Mouse (Mus musculus): ENCODE results near the gene Adgrg3.

- TF ChIP-seq POLR2A (IDR thresholded peaks at IDR 0.05; ENCODE audit: low read depth, low read length), result no peak
- TF ChIP-seq CTCF (conservative IDR thresholded peaks at IDR 0.05; ENCODE audit: insufficient read depth, insufficient read length, low read depth, low read length), result no peak
Measured at GRCm38 (mm10) chr8:94978593-94979319, 38.7 kb upstream of the Adgrg3 start.

Data from kidney, adult 2 months (tissue).